Mouse (Mus musculus) hindbrain, embryonic 11.5 days (tissue): Measurements from ENCODE around the gene Zzef1. TPM values are rescaled to one million over a fixed set of nuclear protein-coding genes. Genes with fewer than 3 reads are reported as not detected.

Experiments
- ATAC-seq: fragments of 200-750 bp; cut with Nextera tagmentation; 2 replicates; pipeline ENCODE4 v1.8.0; 2017; ENCODE audit warnings: mild to moderate bottlenecking, moderate TSS enrichment, moderate library complexity; ENCODE audit not compliant: low FRiP score
- DNase-seq: peaks from one replicate; pipeline ENCODE4 v3.0.0-alpha.2; 2015; ENCODE audit warnings: low spot score
- H3K27ac ChIP-seq: fragments of 300-500 bp; sonication (generic); 2 replicates; pipeline ENCODE4 v1.5.1; 2014; ENCODE audit warnings: mild to moderate bottlenecking, low read depth, low read length
- H3K27me3 ChIP-seq: fragments of 300-500 bp; sonication (generic); 2 replicates; pipeline ENCODE4 v1.6.1; 2014; ENCODE audit warnings: mild to moderate bottlenecking, low read length, moderate library complexity, mixed read lengths; ENCODE audit not compliant: control insufficient read depth, insufficient read depth
- H3K36me3 ChIP-seq: fragments of 300-500 bp; sonication (generic); 2 replicates; pipeline ENCODE4 v1.6.1; 2014; ENCODE audit warnings: mild to moderate bottlenecking, low read length, moderate library complexity, mixed read lengths; ENCODE audit not compliant: control insufficient read depth, insufficient read depth
- H3K4me1 ChIP-seq: fragments of 300-500 bp; sonication (generic); replicated peaks from 2 replicates; pipeline ENCODE4 v1.6.1; 2014; ENCODE audit warnings: low read length, mixed read lengths; ENCODE audit not compliant: control insufficient read depth, insufficient read depth
- H3K4me2 ChIP-seq: fragments of 300-500 bp; sonication (generic); replicated peaks from 2 replicates; pipeline ENCODE4 v1.6.1; 2014; ENCODE audit warnings: mild to moderate bottlenecking, low read depth, low read length
- H3K4me3 ChIP-seq: fragments of 300-500 bp; sonication (generic); 2 replicates; pipeline ENCODE4 v1.5.1; 2014; ENCODE audit warnings: low read depth, low read length
- H3K9ac ChIP-seq: fragments of 300-500 bp; sonication (generic); 2 replicates; pipeline ENCODE4 v1.6.1; 2014; ENCODE audit warnings: low read depth, low read length
- H3K9me3 ChIP-seq: fragments of 300-500 bp; sonication (generic); 2 replicates; pipeline ENCODE4 v1.6.1; 2016; ENCODE audit warnings: low read length; ENCODE audit not compliant: control insufficient read depth
- WGBS: fragments of 180-500 bp; shearing (Covaris S2); extraction: QIAGEN DNeasy Blood & Tissue Kit; methylation state at CpG from one replicate; pipeline ENCODE4 v1.1.7; 2014; 5-methylcytosine and 5-hydroxymethylcytosine counted together
- polyA plus RNA-seq: library from polyadenylated mRNA; unstranded; fragments of >200 nt; fragmentation: Nextera tagmentation; extraction: Ambion mirVana; gene quantifications from 2 replicates; pipeline ENCODE4 v1.2.1, GENCODE M21; 2014

Gene Zzef1
- polyA plus RNA-seq, 1 experiment from 2014 or later = 14.0 TPM

DNA sequence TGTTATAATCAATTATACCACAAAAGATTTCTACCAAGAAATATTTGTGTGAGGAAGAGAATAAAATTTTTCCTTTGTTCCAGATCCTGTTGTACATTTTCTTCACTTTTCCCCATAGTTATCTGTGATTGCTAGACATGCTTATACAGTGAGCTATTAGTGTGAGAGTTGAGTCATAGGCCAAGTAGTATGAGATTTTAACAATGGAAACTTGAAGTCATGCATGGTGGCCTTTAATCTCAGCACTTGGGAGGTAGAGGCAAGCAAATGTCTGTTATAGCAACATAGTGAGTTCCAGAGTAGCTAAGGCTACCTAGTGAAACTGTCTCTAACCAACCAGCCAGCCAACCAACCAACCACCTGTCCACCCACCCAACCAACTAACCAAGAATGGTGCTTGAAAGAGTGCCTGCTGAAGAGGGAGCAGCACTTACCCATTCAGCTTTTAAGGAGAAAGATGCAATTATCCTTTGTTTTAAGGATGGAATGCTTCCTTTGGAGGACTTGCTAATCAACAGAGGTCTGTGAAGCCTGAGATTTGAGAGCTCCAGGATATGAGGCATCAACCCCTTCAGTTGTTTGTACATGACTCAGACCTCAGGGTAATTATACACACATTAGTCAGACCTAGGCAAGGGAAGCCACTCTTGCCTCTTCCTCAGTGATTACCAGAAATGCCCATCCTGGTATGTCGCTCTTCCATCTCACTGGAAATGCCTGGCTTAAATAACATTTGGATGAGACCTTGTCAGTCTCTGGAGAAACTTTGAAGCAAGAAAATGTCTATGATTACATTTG lies 52.0 kb downstream of the Zzef1 start:
- ATAC-seq (no peak), DNase-seq (no peak)
- Histone ChIP-seq H3K27me3 (no peaks in the 10 kb centered on the region), H3K4me1 (no peaks in the 10 kb centered on the region), H3K4me2 (no peak overlapping the region), H3K4me3 (no peak overlapping the region), H3K27ac (no peak overlapping the region), H3K9me3 (no peaks in the 10 kb centered on the region), H3K36me3 (no peaks in the 10 kb centered on the region), H3K9ac (no peak overlapping the region)
- WGBS = 87% methylated on average over 1 of the region's 1 CpGs

DNA sequence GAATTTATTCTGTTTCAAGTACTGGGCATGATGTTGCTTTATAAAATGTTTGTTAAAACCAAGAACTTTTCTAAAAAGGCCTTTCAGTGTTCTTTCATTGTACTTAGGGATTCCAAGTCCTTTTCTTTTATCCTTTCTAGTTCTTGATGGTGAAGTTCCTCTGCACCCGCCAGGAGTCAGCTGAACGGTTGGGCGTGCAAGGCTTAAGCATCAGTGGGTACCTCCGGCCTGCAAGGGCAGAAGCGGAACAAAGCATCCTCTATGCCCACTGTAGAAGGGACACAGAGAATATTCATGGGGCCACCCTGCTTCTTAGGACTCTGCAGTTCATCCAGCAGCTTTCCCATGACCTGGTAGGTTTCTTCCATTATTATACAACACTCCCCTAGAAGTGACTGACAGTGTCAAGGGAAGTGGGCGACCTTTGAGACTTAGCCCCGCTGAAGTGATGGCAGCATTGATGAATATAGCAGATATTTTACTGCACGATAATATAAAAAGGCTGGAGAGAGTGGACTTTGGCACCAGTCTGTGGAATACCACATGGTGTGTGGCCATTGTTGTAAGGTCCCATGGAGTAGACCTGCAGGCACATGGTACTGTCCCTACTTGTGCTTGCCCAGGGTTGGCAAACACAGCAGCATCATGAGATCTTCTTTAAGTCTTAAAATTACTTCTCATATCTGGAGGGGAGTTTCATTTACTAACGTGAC lies 54.5 kb downstream of the Zzef1 start:
- Histone ChIP-seq H3K27me3 (no peaks in the 10 kb centered on the region), H3K36me3 (no peaks in the 10 kb centered on the region), H3K27ac (no peak overlapping the region), H3K9ac (no peak overlapping the region), H3K4me2 (no peak overlapping the region), H3K4me3 (no peak overlapping the region), H3K9me3 (no peaks in the 10 kb centered on the region), H3K4me1 (no peaks in the 10 kb centered on the region)
- DNase-seq = no peak
- 83% methylated on average over 9 of the region's 9 CpGs for WGBS
- ATAC-seq = no peak

DNA sequence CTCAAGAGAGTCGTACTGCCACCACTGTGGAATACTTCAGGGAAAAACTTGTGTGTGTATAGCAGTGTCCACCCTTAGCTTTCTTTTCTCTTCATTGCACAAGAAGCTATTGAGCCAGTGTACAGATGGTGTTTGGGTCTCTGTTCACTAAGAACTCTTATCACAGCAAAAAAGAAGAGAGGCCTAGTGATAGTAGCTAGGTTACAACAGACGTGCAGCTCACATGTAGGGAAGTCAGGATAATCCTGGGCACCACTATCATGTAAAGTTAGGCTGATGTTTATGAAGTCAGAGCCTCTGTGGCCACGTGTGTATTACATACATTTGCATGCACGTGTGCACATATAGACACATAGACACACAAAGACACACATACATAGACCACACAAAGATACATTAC lies 55.2 kb downstream of the Zzef1 start:
- no peak overlapping the region for H3K27ac ChIP-seq
- DNase-seq = no peak
- no peaks in the 10 kb centered on the region for H3K36me3 ChIP-seq
- ATAC-seq = no peak
- H3K4me3 ChIP-seq = no peak overlapping the region
- 90% methylated on average over 4 of the region's 4 CpGs for WGBS
- H3K27me3 ChIP-seq = no peaks in the 10 kb centered on the region
- H3K9me3 ChIP-seq = no peaks in the 10 kb centered on the region
- H3K4me1 ChIP-seq = no peaks in the 10 kb centered on the region
- no peak overlapping the region for H3K4me2 ChIP-seq
- no peak overlapping the region for H3K9ac ChIP-seq

GRCm38 (mm10) chr11:72852122-72852521 lies 56.1 kb downstream of the Zzef1 start:
- Histone ChIP-seq H3K9me3 (no peaks in the 10 kb centered on the region), H3K27ac (no peak overlapping the region), H3K9ac (no peak overlapping the region), H3K36me3 (no peaks in the 10 kb centered on the region), H3K27me3 (no peaks in the 10 kb centered on the region), H3K4me3 (no peak overlapping the region), H3K4me2 (no peak overlapping the region), H3K4me1 (no peaks in the 10 kb centered on the region)
- no peak for DNase-seq
- ATAC-seq = no peak
- WGBS = 88% methylated on average over 1 of the region's 1 CpGs

DNA sequence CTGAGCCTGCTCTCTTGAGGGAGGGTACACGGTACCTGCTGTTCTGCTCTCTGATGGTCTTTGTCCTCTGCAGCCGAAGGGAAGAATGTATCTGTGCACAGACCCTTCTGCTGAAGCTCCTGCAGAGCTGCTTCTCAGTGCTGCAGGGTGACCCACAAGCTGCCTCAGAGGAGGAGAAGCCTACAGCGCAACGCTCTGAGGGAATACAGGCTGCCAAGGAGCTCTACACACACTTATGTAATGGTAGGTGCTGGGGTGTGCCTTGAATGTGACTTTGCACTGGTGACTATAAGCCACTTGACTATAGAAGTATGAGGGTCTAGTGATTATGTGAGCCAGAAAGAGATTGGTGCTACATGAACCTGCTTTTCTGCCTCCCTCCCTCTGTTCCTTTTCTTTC lies 57.1 kb downstream of the Zzef1 start:
- ATAC-seq = no peak
- Histone ChIP-seq H3K4me3 (no peak overlapping the region), H3K4me2 (no peak overlapping the region), H3K27me3 (no peaks in the 10 kb centered on the region), H3K27ac (no peak overlapping the region), H3K4me1 (no peaks in the 10 kb centered on the region), H3K9me3 (no peaks in the 10 kb centered on the region), H3K36me3 (no peaks in the 10 kb centered on the region), H3K9ac (no peak overlapping the region)
- WGBS = 86% methylated on average over 4 of the region's 4 CpGs
- DNase-seq = no peak

- 88% methylated on average over 3 of the region's 3 CpGs for WGBS
Observed at GRCm38 (mm10) chr11:72854251-72854650, 58.2 kb downstream of the Zzef1 start.

DNA sequence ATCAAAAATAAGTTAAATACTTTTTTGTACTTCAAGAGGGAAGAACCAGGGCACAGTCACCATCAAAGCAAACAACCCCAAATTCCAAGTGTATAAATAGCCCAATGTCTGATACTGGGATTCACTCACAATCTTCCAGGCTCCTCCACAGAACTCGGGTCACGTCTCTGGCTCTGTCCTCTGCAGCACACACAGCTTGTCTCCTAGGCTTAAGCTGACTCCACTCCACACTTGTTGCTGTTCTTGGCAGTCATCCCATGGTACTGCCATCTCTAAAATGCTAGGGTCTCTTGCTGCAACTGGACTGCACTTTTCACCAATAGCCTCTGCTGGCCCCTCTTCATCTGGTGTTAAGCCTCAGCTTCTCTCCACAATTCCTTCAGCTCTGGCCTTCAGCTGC lies 60.7 kb downstream of the Zzef1 start:
- H3K4me3 ChIP-seq = no peak overlapping the region
- DNase-seq (no peak), ATAC-seq (no peak)
- H3K36me3 ChIP-seq = no peaks in the 10 kb centered on the region
- no peak overlapping the region for H3K27ac ChIP-seq
- H3K9ac ChIP-seq = no peak overlapping the region
- 95% methylated on average over 2 of the region's 2 CpGs for WGBS
- H3K4me1 ChIP-seq = no peaks in the 10 kb centered on the region
- H3K9me3 ChIP-seq = no peaks in the 10 kb centered on the region
- H3K4me2 ChIP-seq = no peak overlapping the region
- H3K27me3 ChIP-seq = no peaks in the 10 kb centered on the region

More at GRCm38 (mm10) chr11:72854251-72854650, 58.2 kb downstream of the Zzef1 start:
- Histone ChIP-seq H3K9ac (no peak overlapping the region), H3K27me3 (no peaks in the 10 kb centered on the region), H3K4me1 (no peaks in the 10 kb centered on the region), H3K27ac (no peak overlapping the region), H3K36me3 (no peaks in the 10 kb centered on the region), H3K9me3 (no peaks in the 10 kb centered on the region), H3K4me2 (no peak overlapping the region), H3K4me3 (no peak overlapping the region)
- DNase-seq = no peak
- ATAC-seq = no peak

DNA sequence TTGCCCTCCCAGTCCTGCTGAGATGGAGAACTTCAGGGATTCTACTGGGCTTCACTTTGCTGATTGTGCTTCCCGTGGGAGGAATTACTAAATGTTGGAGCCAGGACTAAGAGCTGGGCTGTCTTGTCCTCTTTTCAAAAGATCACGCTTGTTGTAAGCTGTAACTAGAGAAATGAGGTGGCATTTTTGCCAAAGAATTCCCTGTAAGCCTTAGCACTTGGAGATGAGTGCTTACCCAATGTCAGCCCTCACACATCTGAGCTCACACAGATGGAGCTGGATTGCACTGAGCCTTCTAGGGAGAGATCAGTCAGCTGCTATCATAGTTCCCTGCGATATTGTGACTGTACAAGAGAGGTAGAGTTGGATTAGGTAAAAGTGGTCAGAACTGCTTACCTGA lies 65.2 kb downstream of the Zzef1 start:
- H3K4me1 ChIP-seq = no peaks in the 10 kb centered on the region
- no peaks in the 10 kb centered on the region for H3K27me3 ChIP-seq
- no peak overlapping the region for H3K4me2 ChIP-seq
- ATAC-seq = no peak
- no peak overlapping the region for H3K27ac ChIP-seq
- no peaks in the 10 kb centered on the region for H3K9me3 ChIP-seq
- no peak overlapping the region for H3K9ac ChIP-seq
- H3K4me3 ChIP-seq = no peak overlapping the region
- no peak for DNase-seq
- WGBS = 98% methylated on average over 3 of the region's 3 CpGs
- no peaks in the 10 kb centered on the region for H3K36me3 ChIP-seq

- Histone ChIP-seq H3K9me3 (no peaks in the 10 kb centered on the region), H3K36me3 (no peaks in the 10 kb centered on the region), H3K9ac (no peak overlapping the region), H3K4me2 (no peak overlapping the region), H3K27me3 (no peaks in the 10 kb centered on the region), H3K4me3 (no peak overlapping the region), H3K27ac (no peak overlapping the region), H3K4me1 (no peaks in the 10 kb centered on the region)
- no peak for ATAC-seq
- WGBS = 90% methylated on average over 7 of the region's 7 CpGs
- no peak for DNase-seq
Observed at GRCm38 (mm10) chr11:72866446-72866845, 70.4 kb downstream of the Zzef1 start.
